Mouse (Mus musculus) CH12.LX (cell line): ENCODE results near the gene Unc93b1. TPM values are rescaled to one million over a fixed set of nuclear protein-coding genes. Genes with fewer than 3 reads are reported as not detected.

ENCODE experiments used
- DNase-seq: peaks from one replicate; pipeline ENCODE4 v3.0.0-alpha.2; 2013; ENCODE audit errors: extremely low read depth
- H3K27ac ChIP-seq: 2 replicates; pipeline ENCODE4 v1.5.1; 2012; ENCODE audit warnings: low read depth, mild to moderate bottlenecking, control low read depth, moderate library complexity; ENCODE audit not compliant: insufficient read depth
- H3K27me3 ChIP-seq: replicated peaks from 2 replicates; pipeline ENCODE3; 2012; ENCODE audit warnings: inconsistent platforms
- H3K36me3 ChIP-seq, 2 experiments: replicated peaks in 1 of 2; 2 replicates each; pipeline versions ENCODE3 to v1.6.1; 2012; ENCODE audit warnings: inconsistent platforms in 1 of 2, low read length in 1 of 2, mild to moderate bottlenecking in 1 of 2, mixed read lengths in 1 of 2, moderate library complexity in 1 of 2; ENCODE audit not compliant: control insufficient read depth in 1 of 2, insufficient read depth in 1 of 2
- H3K4me1 ChIP-seq, 2 experiments: 2 replicates each; pipeline ENCODE4 v1.6.1; 2012; ENCODE audit warnings: inconsistent platforms in 1 of 2, moderate library complexity in 1 of 2; ENCODE audit not compliant: insufficient read depth in 2 of 2, control insufficient read depth in 1 of 2
- H3K4me2 ChIP-seq: 2 replicates; pipeline ENCODE4 v1.6.1; 2012; ENCODE audit warnings: low read depth, mild to moderate bottlenecking, control low read depth; ENCODE audit not compliant: poor library complexity, insufficient read depth, severe bottlenecking
- H3K4me3 ChIP-seq, 3 experiments: fragments of 150-350 bp in 1 of 3; sonication (generic) in 1 of 3; replicated peaks in 1 of 3; 2 replicates each; pipeline versions ENCODE3 to v1.5.1; 2011 to 2012; ENCODE audit warnings: low read depth in 2 of 3, low read length in 2 of 3, mild to moderate bottlenecking in 2 of 3, moderate library complexity in 2 of 3, control low read depth in 1 of 3, improper control_type of control experiment in 1 of 3, inconsistent platforms in 1 of 3, mixed read lengths in 1 of 3; ENCODE audit not compliant: poor library complexity in 1 of 3
- H3K79me2 ChIP-seq: replicated peaks from 2 replicates; pipeline ENCODE4 v1.6.1; 2012; ENCODE audit warnings: mild to moderate bottlenecking, moderate library complexity; ENCODE audit not compliant: control insufficient read depth, poor library complexity, insufficient read depth, severe bottlenecking; ENCODE audit errors: extremely low read depth
- H3K9ac ChIP-seq: 2 replicates; pipeline ENCODE4 v1.6.1; 2012; ENCODE audit warnings: low read depth, mild to moderate bottlenecking, control low read depth, moderate library complexity; ENCODE audit not compliant: insufficient read depth
- H3K9me3 ChIP-seq: replicated peaks from 2 replicates; pipeline ENCODE3; 2012; ENCODE audit warnings: low read length, inconsistent platforms, mixed read lengths
- BHLHE40 ChIP-seq: IDR thresholded peaks from 2 replicates; pipeline ENCODE4 v1.6.1; 2011; ENCODE audit warnings: mild to moderate bottlenecking, low read depth, low read length, improper control_type of control experiment
- CHD1 ChIP-seq: IDR thresholded peaks from 2 replicates; pipeline ENCODE4 v1.6.1; 2012; ENCODE audit warnings: low read depth, low read length, improper control_type of control experiment, inconsistent platforms
- CHD2 ChIP-seq: IDR thresholded peaks from 2 replicates; pipeline ENCODE4 v1.6.1; 2011; ENCODE audit warnings: low read length, improper control_type of control experiment
- CTCF ChIP-seq, 2 experiments: IDR thresholded peaks in 1 of 2; conservative IDR thresholded peaks in 1 of 2; 2 replicates each; pipeline ENCODE4 v1.5.1; 2011 to 2012; ENCODE audit warnings: low read depth in 2 of 2, low read length in 2 of 2, improper control_type of control experiment in 1 of 2, inconsistent platforms in 1 of 2, mild to moderate bottlenecking in 1 of 2, moderate library complexity in 1 of 2
- E2F4 ChIP-seq: IDR thresholded peaks from 2 replicates; pipeline ENCODE4 v1.6.1; 2011; ENCODE audit warnings: low read depth, low read length, improper control_type of control experiment; ENCODE audit not compliant: insufficient replicate concordance
- EP300 ChIP-seq: IDR thresholded peaks from 2 replicates; pipeline ENCODE4 v1.6.1; 2011; ENCODE audit warnings: low read length, improper control_type of control experiment
- ETS1 ChIP-seq: conservative IDR thresholded peaks from 2 replicates; pipeline ENCODE4 v1.6.1; 2012; ENCODE audit warnings: low read depth, mild to moderate bottlenecking, inconsistent platforms, low read length, improper control_type of control experiment, moderate library complexity
- GABPA ChIP-seq: IDR thresholded peaks from 2 replicates; pipeline ENCODE4 v1.6.1; 2012; ENCODE audit warnings: low read depth, low read length, improper control_type of control experiment, inconsistent platforms; ENCODE audit not compliant: insufficient replicate concordance
- HCFC1 ChIP-seq: IDR thresholded peaks from 2 replicates; pipeline ENCODE4 v1.6.1; 2012; ENCODE audit warnings: low read depth, mild to moderate bottlenecking, inconsistent platforms, low read length, improper control_type of control experiment
- JUN ChIP-seq: IDR thresholded peaks from 2 replicates; pipeline ENCODE4 v1.6.1; 2011; ENCODE audit warnings: low read depth, mild to moderate bottlenecking, low read length, improper control_type of control experiment, moderate library complexity; ENCODE audit not compliant: insufficient read depth
- KAT2A ChIP-seq: IDR thresholded peaks from 2 replicates; pipeline ENCODE4 v1.6.1; 2012; ENCODE audit warnings: low read length, improper control_type of control experiment, inconsistent platforms; ENCODE audit not compliant: insufficient replicate concordance
- MAX ChIP-seq: IDR thresholded peaks from 2 replicates; pipeline ENCODE4 v1.6.1; 2011; ENCODE audit warnings: low read length, improper control_type of control experiment
- MAZ ChIP-seq: IDR thresholded peaks from 2 replicates; pipeline ENCODE4 v1.6.1; 2012; ENCODE audit warnings: low read depth, mild to moderate bottlenecking, inconsistent platforms, low read length, improper control_type of control experiment, moderate library complexity
- MEF2A ChIP-seq: IDR thresholded peaks from 2 replicates; pipeline ENCODE4 v1.6.1; 2014; ENCODE audit warnings: low read depth, mild to moderate bottlenecking, inconsistent platforms, low read length, improper control_type of control experiment, borderline replicate concordance
- MXI1 ChIP-seq: IDR thresholded peaks from 2 replicates; pipeline ENCODE4 v1.6.1; 2011; ENCODE audit warnings: mild to moderate bottlenecking, low read depth, low read length, improper control_type of control experiment
- MYC ChIP-seq: IDR thresholded peaks from 2 replicates; pipeline ENCODE4 v1.6.1; 2011; ENCODE audit warnings: low read depth, mild to moderate bottlenecking, improper control_type of control experiment, low read length
- NELFE ChIP-seq: IDR thresholded peaks from 2 replicates; pipeline ENCODE4 v1.6.1; 2011; ENCODE audit warnings: low read depth, low read length, improper control_type of control experiment
- NRF1 ChIP-seq: IDR thresholded peaks from 2 replicates; pipeline ENCODE4 v1.6.1; 2014; ENCODE audit warnings: low read depth, mild to moderate bottlenecking, inconsistent platforms, low read length, improper control_type of control experiment, moderate library complexity
- PAX5 ChIP-seq: IDR thresholded peaks from 2 replicates; pipeline ENCODE4 v1.6.1; 2012; ENCODE audit warnings: low read length, inconsistent platforms, mixed read lengths
- POLR2AphosphoS2 ChIP-seq: IDR thresholded peaks from 2 replicates; pipeline ENCODE4 v1.6.1; 2011; ENCODE audit warnings: low read depth, low read length, improper control_type of control experiment
- RAD21 ChIP-seq: IDR thresholded peaks from 2 replicates; pipeline ENCODE4 v1.6.1; 2011; ENCODE audit warnings: low read depth, mild to moderate bottlenecking, low read length, improper control_type of control experiment, moderate library complexity
- TBP ChIP-seq: conservative IDR thresholded peaks from 2 replicates; pipeline ENCODE4 v1.6.1; 2011; ENCODE audit warnings: low read depth, low read length, improper control_type of control experiment
- ZKSCAN1 ChIP-seq: IDR thresholded peaks from 2 replicates; pipeline ENCODE4 v1.6.1; 2012; ENCODE audit warnings: low read depth, inconsistent platforms, low read length, improper control_type of control experiment, borderline replicate concordance
- ZNF384 ChIP-seq: IDR thresholded peaks from 2 replicates; pipeline ENCODE4 v1.6.1; 2012; ENCODE audit warnings: low read depth, low read length, improper control_type of control experiment, inconsistent platforms
- dilution Hi-C: fragments of 300-500 bp; cut with MboI; formaldehyde crosslinking; loops from 2 replicates; pipeline ENCODE4 v1.14.3; 2020; ENCODE audit warnings: low sequenced_read_pairs; ENCODE audit not compliant: extremely low pct_unique_long_range_greater_than_20kb, extremely low pct_ligation_motif_present
- in situ Hi-C: fragments of 300-500 bp; cut with MboI; formaldehyde crosslinking; loops from 3 replicates; pipeline ENCODE4 v1.14.3; 2019; ENCODE audit warnings: low sequenced_read_pairs, low pct_ligation_motif_present, low pct_unique_long_range_greater_than_20kb, mixed read lengths
- polyA plus RNA-seq: library from polyadenylated mRNA; unstranded; fragments of >175 nt; gene quantifications from 2 replicates; pipeline ENCODE4 v1.2.1, GENCODE M21; 2012; ENCODE audit warnings: low read depth; ENCODE audit not compliant: insufficient read length
- total RNA-seq, 2 experiments: library from RNA; depleted of rRNA; stranded (reverse); fragments of 300-350 nt in 1 of 2; fragments of >200 nt in 1 of 2; gene quantifications; 2 replicates each; pipeline ENCODE4 v1.2.3; 2012 to 2014

The Unc93b1 gene
- total and polyA plus RNA-seq, 3 experiments, result 82.3 to 117 (median 84.7) TPM

DNA sequence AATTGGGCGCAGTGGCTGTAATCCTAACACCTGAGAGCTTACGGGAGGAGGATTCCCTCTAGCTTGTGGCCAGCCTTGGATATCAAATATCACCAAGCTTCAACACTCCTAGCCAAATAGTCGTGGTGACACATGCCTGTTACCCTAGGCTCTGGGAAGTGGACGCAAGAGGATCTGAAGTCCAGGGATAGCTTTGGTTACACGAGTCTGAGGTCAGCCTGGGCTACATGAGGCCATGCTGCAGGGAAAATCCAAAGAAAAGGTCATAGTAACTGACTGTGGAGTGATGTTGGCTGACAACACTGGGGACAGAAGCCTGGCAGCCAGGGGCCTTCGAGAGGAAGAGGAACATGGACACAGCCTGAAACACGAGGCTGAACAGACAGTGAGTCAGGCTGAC, 61.1 kb downstream of the Unc93b1 start:
- no peak for TF ChIP-seq MXI1
- no peak for TF ChIP-seq EP300
- no peak for TF ChIP-seq CHD1
- no peak for TF ChIP-seq ZKSCAN1
- no peak for TF ChIP-seq MYC
- TF ChIP-seq HCFC1, result no peak
- TF ChIP-seq CTCF (conservative IDR thresholded peaks at IDR 0.05 in 1 of 2, IDR thresholded peaks at IDR 0.05 in 1 of 2; ENCODE audit: low read depth in 2 of 2, low read length in 2 of 2), result no peak
- TF ChIP-seq RAD21, result no peak
- TF ChIP-seq CHD2, result no peak
- no peak for TF ChIP-seq JUN
- TF ChIP-seq E2F4, result no peak
- no peak for TF ChIP-seq GABPA
- TF ChIP-seq MEF2A, result no peak
- no peak for TF ChIP-seq MAZ
- no peak for TF ChIP-seq ZNF384
- TF ChIP-seq NELFE, result no peak
- TF ChIP-seq PAX5, result no peak
- TF ChIP-seq BHLHE40, result no peak
- Histone ChIP-seq H3K27me3 (peaks cover 52% of the 10 kb centered on the region), H3K9me3 (no peaks in the 10 kb centered on the region), H3K27ac (no peak overlapping the region), H3K9ac (no peak overlapping the region), H3K36me3 (no peaks in the 10 kb centered on the region), H3K4me2 (no peak overlapping the region), H3K79me2 (no peaks in the 10 kb centered on the region), H3K4me3 (no peak overlapping the region), H3K4me1 (peaks cover 8 to 14% of the 10 kb centered on the region in 2 experiments)
- dilution Hi-C loops (no loop called here), in situ Hi-C loops (no loop called here)
- DNase-seq, result no peak

DNA sequence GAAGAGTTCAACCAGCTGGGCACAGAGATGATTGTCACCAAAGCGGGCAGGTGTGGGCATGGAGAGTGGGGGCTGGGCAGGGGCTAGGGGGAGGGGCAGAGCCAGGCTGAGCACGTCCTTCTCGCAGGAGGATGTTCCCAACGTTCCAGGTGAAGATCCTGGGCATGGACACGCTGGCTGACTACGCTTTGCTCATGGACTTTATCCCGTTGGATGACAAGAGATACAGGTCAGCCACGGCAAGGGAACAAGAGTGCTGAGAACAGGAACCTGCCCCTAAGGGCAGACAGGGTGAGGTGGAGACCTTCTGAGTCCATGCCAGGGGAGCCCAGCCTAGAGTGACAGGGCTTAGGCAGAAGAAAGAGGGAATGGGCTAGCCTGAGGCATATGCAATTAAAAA, 61.8 kb downstream of the Unc93b1 start:
- Histone ChIP-seq H3K27ac (no peak overlapping the region), H3K36me3 (peaks cover 0 to 1% of the 10 kb centered on the region in 2 experiments), H3K4me1 (peaks cover 11 to 20% of the 10 kb centered on the region in 2 experiments), H3K9me3 (no peaks in the 10 kb centered on the region), H3K4me3 (no peak overlapping the region), H3K9ac (no peak overlapping the region), H3K79me2 (no peaks in the 10 kb centered on the region), H3K4me2 (no peak overlapping the region), H3K27me3 (peaks cover 49% of the 10 kb centered on the region)
- in situ Hi-C loops, result no loop called here
- dilution Hi-C loops, result no loop called here
- TF ChIP-seq MAZ, result no peak
- no peak for TF ChIP-seq CHD2
- no peak for TF ChIP-seq KAT2A
- no peak for TF ChIP-seq E2F4
- TF ChIP-seq NRF1, result no peak
- TF ChIP-seq ETS1, result no peak
- no peak for TF ChIP-seq POLR2AphosphoS2
- no peak for TF ChIP-seq CHD1
- TF ChIP-seq CTCF (conservative IDR thresholded peaks at IDR 0.05 in 1 of 2, IDR thresholded peaks at IDR 0.05 in 1 of 2; ENCODE audit: low read depth in 2 of 2, low read length in 2 of 2), result no peak
- TF ChIP-seq TBP, result no peak
- TF ChIP-seq ZNF384, result no peak
- no peak for TF ChIP-seq MAX
- DNase-seq, result no peak
